Mouse (Mus musculus) heart, adult 2 months (tissue): ENCODE measurements at regions not wholly inside any gene's neighbourhood (a gene's known extent, or its start where the extent isn't known, plus 50 kb on each side); places are given as distances from the start of the nearest gene placed in this dataset.

ENCODE experiments used
- DNase-seq, 2 experiments: peaks; one replicate each; pipeline ENCODE4 v3.0.0; 2021
- H3K27ac ChIP-seq: fragments of 200-600 bp; 2 replicates; pipeline ENCODE4 v1.8.1; 2022
- H3K27me3 ChIP-seq: fragments of 200-500 bp; 2 replicates; pipeline ENCODE4 v1.6.1; 2012; ENCODE audit warnings: mild to moderate bottlenecking, low read length, inconsistent platforms, mixed read lengths; ENCODE audit not compliant: control insufficient read depth, insufficient read depth
- H3K36me3 ChIP-seq: fragments of 200-500 bp; 2 replicates; pipeline ENCODE4 v1.6.1; 2012; ENCODE audit warnings: low read length, inconsistent platforms; ENCODE audit not compliant: control insufficient read depth, insufficient read depth
- H3K4me1 ChIP-seq: fragments of 200-500 bp; 2 replicates; pipeline ENCODE4 v1.6.1; 2011; ENCODE audit warnings: low read length; ENCODE audit not compliant: control insufficient read depth, insufficient read depth
- H3K4me3 ChIP-seq: fragments of 200-600 bp; 2 replicates; pipeline ENCODE4 v1.8.1; 2022
- H3K79me2 ChIP-seq: fragments of 200-500 bp; replicated peaks from 2 replicates; pipeline ENCODE4 v1.6.1; 2012; ENCODE audit warnings: mild to moderate bottlenecking, inconsistent platforms, low read length, moderate library complexity, mixed read lengths; ENCODE audit not compliant: control insufficient read depth, insufficient read depth
- H3K9ac ChIP-seq: fragments of 200-500 bp; 2 replicates; pipeline ENCODE4 v1.6.1; 2012; ENCODE audit warnings: low read depth, mild to moderate bottlenecking, control low read depth, inconsistent platforms, low read length, mixed read lengths
- CTCF ChIP-seq: fragments of 200-600 bp; IDR thresholded peaks from 2 replicates; pipeline ENCODE4 v1.8.1; 2022; ENCODE audit warnings: antibody characterized with exemption, mild to moderate bottlenecking, moderate library complexity
- EP300 ChIP-seq: fragments of 200-500 bp; IDR thresholded peaks from 2 replicates; pipeline ENCODE4 v1.6.1; 2011; ENCODE audit warnings: low read depth, low read length, control low read depth; ENCODE audit not compliant: insufficient read depth
- POLR2A ChIP-seq: fragments of 200-500 bp; IDR thresholded peaks from 2 replicates; pipeline ENCODE4 v1.6.1; 2011; ENCODE audit warnings: mild to moderate bottlenecking, low read depth, low read length, control low read depth; ENCODE audit not compliant: insufficient read depth
- WGBS: fragments of 180-500 bp; shearing (Covaris S2); methylation state at CpG from one replicate; pipeline ENCODE4 v1.1.7; 2018; 5-methylcytosine and 5-hydroxymethylcytosine counted together
- intact Hi-C: fragments of 180-260 bp; cut with DNase I; formaldehyde crosslinking; loops from one replicate; pipeline ENCODE4 v1.15.1; 2025

DNA sequence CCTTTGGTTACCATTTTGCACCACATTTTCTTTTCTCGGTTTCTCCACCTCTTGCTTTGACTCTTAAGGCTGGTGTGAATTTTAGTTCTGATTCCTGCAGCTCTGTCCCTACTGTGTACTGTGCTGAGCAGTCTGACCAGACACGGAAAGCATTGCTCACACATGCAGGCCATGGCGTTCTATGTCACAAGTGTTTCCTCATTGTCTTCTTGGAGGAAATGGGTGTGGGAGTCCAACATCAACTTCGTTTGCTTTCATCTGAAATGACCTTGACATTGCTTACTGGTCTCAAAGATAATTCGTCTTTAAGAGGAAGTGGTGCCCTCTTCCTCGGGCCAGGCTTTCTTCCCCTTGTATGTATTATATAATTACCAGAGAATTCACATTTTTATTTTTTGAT is 187.6 kb upstream of the Emcn start:
- TF ChIP-seq POLR2A (no peak), EP300 (no peak), CTCF (no peak)
- Histone ChIP-seq H3K4me3 (no peak overlapping the region), H3K4me1 (peaks cover 1% of the 10 kb centered on the region), H3K9ac (no peak overlapping the region), H3K27ac (no peak overlapping the region), H3K79me2 (no peaks in the 10 kb centered on the region), H3K27me3 (no peaks in the 10 kb centered on the region), H3K36me3 (peaks cover 2% of the 10 kb centered on the region; the same call in 1 of the 2 replicates)
- DNase-seq = peak in 1 of 2 experiments; percentile 4
- intact Hi-C loops = loop anchor here (5.0 kb wide), 1 partner anchor 74 kb away; no protein-coding TSS in a partner anchor
- 50% methylated on average over 6 of the region's 6 CpGs for WGBS

- WGBS = 90% methylated on average over 9 of the region's 9 CpGs
- no peak overlapping the region for H3K9ac ChIP-seq
- no peak for TF ChIP-seq POLR2A
- no peak for TF ChIP-seq EP300
- no peak for TF ChIP-seq CTCF
- no peak overlapping the region for H3K27ac ChIP-seq
- H3K4me3 ChIP-seq = no peak overlapping the region
- H3K79me2 ChIP-seq = no peaks in the 10 kb centered on the region
- peaks cover 1% of the 10 kb centered on the region for H3K4me1 ChIP-seq
- no peaks in the 10 kb centered on the region for H3K27me3 ChIP-seq
- peaks cover 2% of the 10 kb centered on the region; the same call in 1 of the 2 replicates for H3K36me3 ChIP-seq
- no peak for DNase-seq
- intact Hi-C loops = loop anchor here (5.0 kb wide), 1 partner anchor 73 kb away; no protein-coding TSS in a partner anchor
Observed at GRCm38 (mm10) chr3:137154200-137155042, 186.4 kb upstream of the Emcn start.

GRCm38 (mm10) chr3:137155043-137155404 is 185.8 kb upstream of the Emcn start:
- 91% methylated on average over 3 of the region's 3 CpGs for WGBS
- intact Hi-C loops = no loop called here
- Histone ChIP-seq H3K27ac (no peak overlapping the region), H3K36me3 (peaks cover 2% of the 10 kb centered on the region; the same call in 1 of the 2 replicates), H3K27me3 (no peaks in the 10 kb centered on the region), H3K4me1 (peaks cover 1% of the 10 kb centered on the region), H3K9ac (no peak overlapping the region), H3K79me2 (no peaks in the 10 kb centered on the region), H3K4me3 (no peak overlapping the region)
- DNase-seq = no peak
- TF ChIP-seq POLR2A (no peak), CTCF (no peak), EP300 (no peak)

GRCm38 (mm10) chr3:137156250-137156975 is 184.5 kb upstream of the Emcn start:
- 50% methylated on average over 11 of the region's 11 CpGs for WGBS
- Histone ChIP-seq H3K27me3 (no peaks in the 10 kb centered on the region), H3K9ac (no peak overlapping the region), H3K4me3 (no peak overlapping the region), H3K79me2 (no peaks in the 10 kb centered on the region), H3K27ac (no peak overlapping the region), H3K36me3 (no peaks in the 10 kb centered on the region; the same call in 1 of the 2 replicates), H3K4me1 (peaks cover 1% of the 10 kb centered on the region; the same call in 1 of the 2 replicates)
- no peak for TF ChIP-seq CTCF
- TF ChIP-seq POLR2A = no peak
- TF ChIP-seq EP300 = no peak
- intact Hi-C loops = no loop called here
- DNase-seq = no peak

GRCm38 (mm10) chr3:137189035-137189434 is 151.8 kb upstream of the Emcn start:
- Histone ChIP-seq H3K27me3 (no peaks in the 10 kb centered on the region), H3K36me3 (no peaks in the 10 kb centered on the region), H3K4me1 (no peaks in the 10 kb centered on the region), H3K27ac (no peak overlapping the region), H3K9ac (no peak overlapping the region), H3K4me3 (no peak overlapping the region), H3K79me2 (no peaks in the 10 kb centered on the region)
- 62% methylated on average over 1 of the region's 1 CpGs for WGBS
- no peak for TF ChIP-seq EP300
- no peak for TF ChIP-seq CTCF
- no peak for TF ChIP-seq POLR2A
- intact Hi-C loops = no loop called here
- no peak for DNase-seq
